Mouse (Mus musculus) ES-E14 (cell line): ENCODE measurements at regions not wholly inside any gene's neighbourhood (a gene's known extent, or its start where the extent isn't known, plus 50 kb on each side); places are given as distances from the start of the nearest gene placed in this dataset.

Source experiments
- DNase-seq: peaks from one replicate; pipeline ENCODE4 v3.0.0-alpha.2; 2013; ENCODE audit warnings: low read depth, low spot score
- H3K27ac ChIP-seq: 2 replicates; pipeline ENCODE4 v1.5.1; 2012; ENCODE audit warnings: low read depth, mild to moderate bottlenecking, low read length, moderate library complexity, mixed read lengths; ENCODE audit not compliant: poor library complexity, insufficient read depth, severe bottlenecking
- H3K36me3 ChIP-seq: 2 replicates; pipeline ENCODE4 v1.6.1; 2012; ENCODE audit warnings: mild to moderate bottlenecking, low read length, moderate library complexity, mixed read lengths; ENCODE audit not compliant: control insufficient read depth, poor library complexity, insufficient read depth, severe bottlenecking
- H3K4me1 ChIP-seq, 2 experiments: fragments of 150-350 bp in 1 of 2; sonication (generic) in 1 of 2; 2 replicates each; pipeline ENCODE4 v1.6.1; 2012; ENCODE audit warnings: low read length in 2 of 2, mild to moderate bottlenecking in 1 of 2, mixed read lengths in 1 of 2; ENCODE audit not compliant: control insufficient read depth in 2 of 2, insufficient read depth in 2 of 2, poor library complexity in 1 of 2
- H3K4me3 ChIP-seq, 2 experiments: fragments of 150-350 bp in 1 of 2; sonication (generic) in 1 of 2; 2 replicates each; pipeline ENCODE4 v1.5.1; 2012; ENCODE audit warnings: low read length in 2 of 2, low read depth in 1 of 2, mild to moderate bottlenecking in 1 of 2, mixed read lengths in 1 of 2; ENCODE audit not compliant: insufficient read depth in 1 of 2, poor library complexity in 1 of 2, severe bottlenecking in 1 of 2
- H3K9ac ChIP-seq: 2 replicates; pipeline ENCODE4 v1.6.1; 2012; ENCODE audit warnings: low read depth, mild to moderate bottlenecking, low read length, mixed read lengths; ENCODE audit not compliant: poor library complexity, insufficient read depth, severe bottlenecking
- H3K9me3 ChIP-seq: fragments of 150-350 bp; sonication (generic); 2 replicates; pipeline ENCODE4 v1.6.1; 2012; ENCODE audit warnings: low read depth, mild to moderate bottlenecking, low read length; ENCODE audit not compliant: control insufficient read depth, insufficient read depth
- CHD2 ChIP-seq: IDR thresholded peaks from 2 replicates; pipeline ENCODE4 v1.6.1; 2014; ENCODE audit warnings: mild to moderate bottlenecking, low read depth, low read length, inconsistent platforms
- HCFC1 ChIP-seq: IDR thresholded peaks from 2 replicates; pipeline ENCODE4 v1.6.1; 2012; ENCODE audit warnings: low read length, inconsistent platforms, borderline replicate concordance; ENCODE audit not compliant: insufficient read depth
- MAFK ChIP-seq: IDR thresholded peaks from 2 replicates; pipeline ENCODE4 v1.6.1; 2014; ENCODE audit warnings: mild to moderate bottlenecking, low read depth, low read length, inconsistent platforms; ENCODE audit not compliant: insufficient read depth
- ZC3H11A ChIP-seq: IDR thresholded peaks from 2 replicates; pipeline ENCODE4 v1.6.1; 2012; ENCODE audit warnings: low read depth, mild to moderate bottlenecking, inconsistent platforms, low read length, borderline replicate concordance
- ZNF384 ChIP-seq: IDR thresholded peaks from 2 replicates; pipeline ENCODE4 v1.6.1; 2012; ENCODE audit warnings: low read depth, low read length, inconsistent platforms
- in situ Hi-C, 2 experiments: fragments of 600-800 bp; cut with MboI; formaldehyde crosslinking; loops; one replicate each; pipeline ENCODE4 v1.15.1; 2025; ENCODE audit warnings: low sequenced_read_pairs in 2 of 2, inconsistent platforms in 1 of 2; ENCODE audit not compliant: unreplicated experiment in 2 of 2

DNA sequence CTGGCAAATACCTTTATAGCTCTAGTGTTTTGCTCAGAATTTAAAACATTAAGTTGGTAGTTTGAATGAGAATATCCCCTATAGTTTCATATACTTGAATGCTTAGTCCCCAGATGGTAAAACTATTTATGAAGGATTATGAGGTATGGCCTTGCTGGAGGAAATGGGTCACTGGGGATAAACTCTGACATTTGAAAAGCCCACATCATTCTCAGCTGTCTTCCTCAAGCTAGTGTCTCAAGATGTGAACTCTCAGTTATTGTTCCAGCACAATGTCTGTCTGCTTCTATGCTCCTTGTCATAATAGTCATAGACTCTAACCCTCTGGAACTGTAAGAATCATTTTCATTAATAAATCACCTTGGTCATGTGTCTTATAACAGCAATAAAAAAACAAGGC, 2004.1 kb upstream of the Gm8797 start:
- no peak overlapping the region for H3K4me3 ChIP-seq
- H3K9me3 ChIP-seq, result no peaks in the 10 kb centered on the region
- no peaks in the 10 kb centered on the region for H3K36me3 ChIP-seq
- TF ChIP-seq HCFC1 (no peak), ZC3H11A (no peak)
- DNase-seq, result no peak
- H3K4me1 ChIP-seq, result no peaks in the 10 kb centered on the region
- H3K27ac ChIP-seq, result no peak overlapping the region
- in situ Hi-C loops, result no loop called here
- H3K9ac ChIP-seq, result no peak overlapping the region

DNA sequence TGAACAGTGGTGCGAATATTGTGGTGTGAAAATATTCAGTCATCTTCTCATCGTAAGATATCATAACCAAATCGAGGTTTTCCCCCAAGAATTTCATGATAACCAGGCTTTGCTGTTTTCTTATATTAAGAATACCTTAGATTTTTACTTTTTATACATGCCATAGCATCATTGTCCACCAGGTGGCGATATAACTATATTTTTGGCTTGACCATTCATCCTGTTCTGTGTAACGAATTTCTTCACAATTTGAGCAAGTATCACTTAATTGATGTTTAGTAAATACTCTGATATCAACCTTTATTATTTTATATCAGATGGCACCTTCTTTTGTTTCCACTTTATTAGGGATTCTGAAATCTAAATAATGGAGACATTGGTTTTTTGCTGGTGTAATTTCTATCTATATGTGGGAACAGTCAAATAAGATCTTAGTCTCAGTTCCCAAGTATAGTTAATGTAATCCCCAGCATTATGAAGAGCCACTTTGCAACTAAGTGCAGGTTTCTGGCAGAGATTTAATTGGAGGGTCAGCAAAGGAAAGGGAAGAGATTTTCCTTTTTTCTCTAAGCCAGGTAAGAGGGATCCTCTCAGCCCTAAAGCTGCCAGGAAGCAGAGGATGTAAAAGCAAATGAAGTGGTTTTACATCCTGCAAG, 1998.9 kb upstream of the Gm8797 start:
- Histone ChIP-seq H3K9me3 (no peaks in the 10 kb centered on the region), H3K9ac (no peak overlapping the region), H3K4me3 (no peak overlapping the region), H3K27ac (no peak overlapping the region), H3K36me3 (no peaks in the 10 kb centered on the region), H3K4me1 (no peaks in the 10 kb centered on the region)
- in situ Hi-C loops, result no loop called here
- peak; percentile 68; the same call in 1 of the 2 replicates for TF ChIP-seq ZC3H11A
- TF ChIP-seq HCFC1, result no peak
- DNase-seq, result peak; percentile 26

DNA sequence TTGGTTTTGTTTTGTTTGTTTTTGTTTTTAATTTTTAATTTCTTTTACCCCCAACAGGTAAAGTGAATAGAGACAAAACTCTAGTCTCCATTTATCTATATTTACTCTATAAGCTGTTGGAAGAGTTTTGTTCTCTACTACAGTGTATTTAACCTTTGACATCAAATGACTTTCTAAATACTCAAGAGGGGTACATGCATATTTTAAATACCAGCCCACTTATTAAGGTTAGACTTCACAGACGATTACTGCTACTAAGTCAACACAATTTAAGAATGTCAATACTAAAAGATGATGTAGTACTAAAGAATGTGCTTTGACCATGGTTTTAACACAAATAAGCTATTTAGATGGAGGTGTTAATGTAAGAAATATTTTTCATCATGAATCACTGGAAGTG, 1989.3 kb upstream of the Gm8797 start:
- H3K36me3 ChIP-seq, result no peaks in the 10 kb centered on the region
- H3K4me3 ChIP-seq, result no peak overlapping the region
- H3K9me3 ChIP-seq, result no peaks in the 10 kb centered on the region
- TF ChIP-seq CHD2, result no peak
- in situ Hi-C loops, result no loop called here
- no peak overlapping the region for H3K27ac ChIP-seq
- H3K9ac ChIP-seq, result no peak overlapping the region
- H3K4me1 ChIP-seq, result no peaks in the 10 kb centered on the region
- no peak for DNase-seq

DNA sequence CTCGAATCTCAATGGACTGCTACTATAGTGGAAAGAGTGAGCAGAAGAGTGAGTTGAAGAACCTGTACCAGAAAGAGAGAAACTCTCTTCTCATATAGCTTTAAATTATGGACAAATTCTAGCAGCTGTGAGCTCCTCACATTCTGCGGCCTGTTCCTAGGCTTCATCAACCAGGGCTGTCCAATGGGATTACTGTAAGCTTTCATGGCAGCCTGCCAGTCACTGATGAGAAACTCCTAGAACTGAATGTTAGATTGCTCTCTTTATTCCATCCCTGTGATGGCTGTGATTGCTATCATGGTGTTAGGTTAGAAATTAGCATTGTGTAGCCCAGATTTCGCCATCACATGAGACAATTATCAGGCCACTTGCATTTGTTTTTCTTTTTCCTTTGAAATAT, 1966.4 kb upstream of the Gm8797 start:
- no peaks in the 10 kb centered on the region for H3K36me3 ChIP-seq
- in situ Hi-C loops, result no loop called here

DNA sequence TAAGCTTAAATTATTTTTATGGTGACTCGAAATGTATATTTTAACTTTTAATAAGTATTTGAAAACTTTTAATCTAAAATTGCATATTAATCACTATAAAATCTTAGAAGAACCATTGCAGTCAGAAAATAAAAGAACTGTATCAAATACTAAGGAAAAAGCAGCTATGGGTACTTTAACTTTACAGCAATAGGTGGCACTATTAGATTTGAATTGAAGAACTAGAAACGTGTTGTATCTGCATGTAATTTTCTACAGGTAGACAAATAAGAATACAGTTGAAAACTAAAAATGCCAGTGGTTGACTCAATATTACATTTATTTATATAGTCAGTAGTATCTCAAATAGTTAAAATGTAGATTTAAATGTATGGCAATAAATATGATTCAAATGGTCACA, 1964.6 kb upstream of the Gm8797 start:
- Histone ChIP-seq H3K36me3 (no peaks in the 10 kb centered on the region), H3K4me1 (no peaks in the 10 kb centered on the region), H3K9ac (no peak overlapping the region), H3K9me3 (no peaks in the 10 kb centered on the region), H3K4me3 (no peak overlapping the region), H3K27ac (no peak overlapping the region)
- DNase-seq, result no peak
- TF ChIP-seq ZNF384 (no peak), CHD2 (no peak), HCFC1 (no peak), MAFK (no peak), ZC3H11A (no peak)
- in situ Hi-C loops, result no loop called here

More for the DNA sequence above, 1966.4 kb upstream of the Gm8797 start:
- H3K9ac ChIP-seq, result no peak overlapping the region
- no peaks in the 10 kb centered on the region for H3K9me3 ChIP-seq
- TF ChIP-seq CHD2 (no peak), ZNF384 (no peak), ZC3H11A (no peak)
- DNase-seq, result no peak
- no peaks in the 10 kb centered on the region for H3K4me1 ChIP-seq
- H3K27ac ChIP-seq, result no peak overlapping the region
- H3K4me3 ChIP-seq, result no peak overlapping the region
